Mouse (Mus musculus): ENCODE data around the gene Rhcg. TPM values are rescaled to one million over a fixed set of nuclear protein-coding genes. Genes with fewer than 3 reads are reported as not detected.

Rhcg gene
- not detected in 2 replicates for total RNA-seq (2014; rRNA removed)
- polyA plus RNA-seq (2012; rRNA removed) = not detected in 2 replicates

DNA sequence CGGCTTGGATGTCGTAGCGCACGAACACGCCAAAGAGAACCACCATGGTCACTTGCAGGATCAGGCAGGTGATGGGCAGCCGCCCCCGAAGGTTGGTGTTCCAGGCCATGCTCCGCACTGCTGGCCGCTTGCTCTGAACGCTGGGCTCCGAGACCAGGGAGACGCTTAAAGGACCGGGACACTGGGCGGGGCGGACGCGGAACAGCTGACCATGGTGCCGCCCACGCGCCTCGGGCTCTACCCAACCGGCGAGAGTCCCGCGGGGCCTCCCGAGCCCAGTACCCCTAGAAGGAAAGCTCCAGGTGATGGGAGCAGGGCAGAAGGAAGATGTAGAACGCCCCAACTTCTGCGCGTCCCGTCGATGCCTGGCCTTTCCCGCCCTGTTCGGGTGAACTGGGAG, at the start of gene Rhcg:
Rhcg (minus strand) TSS at position 240 of the 400 bp plus-strand sequence.
- no peaks in the 10 kb centered on the region for H3K79me2 ChIP-seq (ENCODE audit: control insufficient read depth, insufficient read depth, low read length)
- H3K27ac ChIP-seq (replicated peaks; ENCODE audit: insufficient read depth, low read depth, low read length) = no peak within 1 kb of the TSS
- 14% methylated on average over 33 of the region's 33 CpGs for WGBS
- H3K4me3 ChIP-seq (ENCODE audit: insufficient read depth, low read depth, low read length) = no peak within 1 kb of the TSS
- no peaks in the 10 kb centered on the region for H3K36me3 ChIP-seq (ENCODE audit: control insufficient read depth, insufficient read depth, low read length)
- no peak within 1 kb of the TSS for H3K9ac ChIP-seq (ENCODE audit: low read depth, low read length)
- H3K4me1 ChIP-seq (ENCODE audit: control insufficient read depth, insufficient read depth, low read length) = no peaks in the 10 kb centered on the region
- no peak for DNase-seq (ENCODE audit: extremely low read depth, low read depth, low spot score)
- no peak for TF ChIP-seq CTCF (IDR thresholded peaks at IDR 0.05; ENCODE audit: low read depth, low read length)
- no peak for TF ChIP-seq POLR2A (IDR thresholded peaks at IDR 0.05; ENCODE audit: extremely low read depth, insufficient read depth, low read length)
- H3K27me3 ChIP-seq (ENCODE audit: control insufficient read depth, insufficient read depth, low read length) = no peaks in the 10 kb centered on the region

- no peak overlapping the region for H3K27ac ChIP-seq (replicated peaks; ENCODE audit: insufficient read depth, low read depth, low read length)
- no peaks in the 10 kb centered on the region for H3K36me3 ChIP-seq (ENCODE audit: control insufficient read depth, insufficient read depth, low read length)
- no peaks in the 10 kb centered on the region for H3K79me2 ChIP-seq (ENCODE audit: control insufficient read depth, insufficient read depth, low read length)
- H3K4me3 ChIP-seq (ENCODE audit: insufficient read depth, low read depth, low read length) = no peak overlapping the region
- no peak overlapping the region for H3K9ac ChIP-seq (ENCODE audit: low read depth, low read length)
- no peaks in the 10 kb centered on the region for H3K4me1 ChIP-seq (ENCODE audit: control insufficient read depth, insufficient read depth, low read length)
- no peak for TF ChIP-seq CTCF (IDR thresholded peaks at IDR 0.05; ENCODE audit: low read depth, low read length)
- no peak for TF ChIP-seq POLR2A (IDR thresholded peaks at IDR 0.05; ENCODE audit: extremely low read depth, insufficient read depth, low read length)
- no peak for DNase-seq (ENCODE audit: extremely low read depth, low read depth, low spot score)
- H3K27me3 ChIP-seq (ENCODE audit: control insufficient read depth, insufficient read depth, low read length) = no peaks in the 10 kb centered on the region
These were observed 49.2 kb upstream of the Rhcg start for GRCm38 (mm10) chr7:79666690-79667089.

DNA sequence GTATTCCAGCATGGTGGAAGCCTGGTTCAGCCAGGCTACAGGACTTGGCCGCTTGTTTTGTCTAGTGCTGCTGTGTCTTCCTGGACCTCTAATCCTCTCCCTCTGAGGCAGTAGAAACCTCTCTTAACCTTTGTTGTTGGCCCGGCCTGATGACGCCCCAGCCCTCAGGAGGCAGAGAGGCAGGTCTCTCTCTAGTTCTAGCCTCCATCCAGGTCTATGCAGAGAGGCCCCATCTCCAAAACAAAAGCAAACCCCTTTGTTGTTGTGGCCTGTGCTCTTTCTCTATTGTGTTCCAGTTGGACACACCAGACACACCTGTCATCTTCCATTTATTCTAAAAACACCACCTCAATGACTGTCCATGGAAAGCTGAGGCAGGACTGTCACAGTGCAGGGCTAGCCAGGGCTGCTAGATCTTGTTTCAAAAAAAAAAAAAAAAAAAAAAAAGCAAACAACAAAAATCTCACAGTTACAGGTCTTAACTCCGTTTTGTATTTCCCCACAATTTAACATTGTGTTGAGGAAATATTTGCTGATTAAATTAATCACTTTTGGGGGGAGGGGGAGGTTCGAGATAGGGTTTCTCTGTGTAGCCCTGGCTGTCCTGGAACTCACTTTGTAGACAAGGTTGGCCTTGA, 43.9 kb upstream of the Rhcg start:
- no peak for DNase-seq (ENCODE audit: extremely low read depth, low read depth, low spot score)
- no peak for TF ChIP-seq CTCF (IDR thresholded peaks at IDR 0.05; ENCODE audit: low read depth, low read length)
- TF ChIP-seq POLR2A (IDR thresholded peaks at IDR 0.05; ENCODE audit: extremely low read depth, insufficient read depth, low read length) = no peak
- Histone ChIP-seq H3K27me3 (ENCODE audit: control insufficient read depth, insufficient read depth, low read length) (peaks cover 7% of the 10 kb centered on the region), H3K4me3 (ENCODE audit: insufficient read depth, low read depth, low read length) (no peak overlapping the region), H3K27ac (replicated peaks; ENCODE audit: insufficient read depth, low read depth, low read length) (no peak overlapping the region), H3K79me2 (ENCODE audit: control insufficient read depth, insufficient read depth, low read length) (peaks cover 3% of the 10 kb centered on the region; the same call in 1 of the 2 replicates), H3K4me1 (ENCODE audit: control insufficient read depth, insufficient read depth, low read length) (peaks cover 6% of the 10 kb centered on the region), H3K9ac (ENCODE audit: low read depth, low read length) (no peak overlapping the region), H3K36me3 (ENCODE audit: control insufficient read depth, insufficient read depth, low read length) (no peaks in the 10 kb centered on the region)
- WGBS = 43% methylated on average over 5 of the region's 5 CpGs

- Histone ChIP-seq H3K9ac (ENCODE audit: low read depth, low read length) (peak overlapping the region; percentile 47; the same call in 1 of the 2 replicates), H3K27me3 (ENCODE audit: control insufficient read depth, insufficient read depth, low read length) (peaks cover 7% of the 10 kb centered on the region), H3K4me1 (ENCODE audit: control insufficient read depth, insufficient read depth, low read length) (peaks cover 6% of the 10 kb centered on the region), H3K4me3 (ENCODE audit: insufficient read depth, low read depth, low read length) (peak overlapping the region; percentile 70), H3K36me3 (ENCODE audit: control insufficient read depth, insufficient read depth, low read length) (no peaks in the 10 kb centered on the region), H3K27ac (replicated peaks; ENCODE audit: insufficient read depth, low read depth, low read length) (no peak overlapping the region), H3K79me2 (ENCODE audit: control insufficient read depth, insufficient read depth, low read length) (peaks cover 3% of the 10 kb centered on the region; the same call in 1 of the 2 replicates)
- WGBS = 2% methylated on average over 73 of the region's 73 CpGs
- no peak for DNase-seq (ENCODE audit: extremely low read depth, low read depth, low spot score)
- TF ChIP-seq CTCF (IDR thresholded peaks at IDR 0.05; ENCODE audit: low read depth, low read length) (no peak), POLR2A (IDR thresholded peaks at IDR 0.05; ENCODE audit: extremely low read depth, insufficient read depth, low read length) (no peak)
These were observed 43.1 kb upstream of the Rhcg start for GRCm38 (mm10) chr7:79660291-79661150.

GRCm38 (mm10) chr7:79659578-79660290, 42.3 kb upstream of the Rhcg start, which contains the start of gene Ticrr:
Gene Ticrr (plus strand): TSS chr7:79660196.
- Histone ChIP-seq H3K9ac (ENCODE audit: low read depth, low read length) (peak within 1 kb of the TSS; percentile 47; the same call in 1 of the 2 replicates), H3K4me3 (ENCODE audit: insufficient read depth, low read depth, low read length) (peak within 1 kb of the TSS; percentile 70), H3K27ac (replicated peaks; ENCODE audit: insufficient read depth, low read depth, low read length) (no peak within 1 kb of the TSS), H3K4me1 (ENCODE audit: control insufficient read depth, insufficient read depth, low read length) (peaks cover 6% of the 10 kb centered on the region), H3K36me3 (ENCODE audit: control insufficient read depth, insufficient read depth, low read length) (no peaks in the 10 kb centered on the region), H3K79me2 (ENCODE audit: control insufficient read depth, insufficient read depth, low read length) (peaks cover 3% of the 10 kb centered on the region; the same call in 1 of the 2 replicates), H3K27me3 (ENCODE audit: control insufficient read depth, insufficient read depth, low read length) (peaks cover 7% of the 10 kb centered on the region)
- TF ChIP-seq POLR2A (IDR thresholded peaks at IDR 0.05; ENCODE audit: extremely low read depth, insufficient read depth, low read length) (no peak), CTCF (IDR thresholded peaks at IDR 0.05; ENCODE audit: low read depth, low read length) (no peak)
- WGBS = under 1% methylated on average over 39 of the region's 39 CpGs
- peak; percentile 92 for DNase-seq (ENCODE audit: extremely low read depth, low read depth, low spot score)
